Mouse (Mus musculus) lung, postnatal 10 days (tissue): ENCODE measurements at regions not wholly inside any gene's neighbourhood (a gene's known extent, or its start where the extent isn't known, plus 50 kb on each side); places are given as distances from the start of the nearest gene placed in this dataset.

ENCODE experiments used
- DNase-seq: peaks from one replicate; pipeline ENCODE4 v3.0.0; 2021

- no peak for DNase-seq
These were observed 336.8 kb upstream of the Map3k7 start for GRCm38 (mm10) chr4:31627053-31627452.

- DNase-seq, result no peak
These were observed 336.1 kb upstream of the Map3k7 start for GRCm38 (mm10) chr4:31627777-31628176.

- DNase-seq, result no peak
These were observed 325.3 kb upstream of the Map3k7 start for GRCm38 (mm10) chr4:31638564-31638963.

- DNase-seq, result peak; percentile 21
These were observed 321.7 kb upstream of the Map3k7 start for GRCm38 (mm10) chr4:31642161-31642560.

- DNase-seq, result peak; percentile 51
These were observed 321.2 kb upstream of the Map3k7 start for GRCm38 (mm10) chr4:31642593-31643290.

- DNase-seq, result no peak
These were observed 315.1 kb upstream of the Map3k7 start for GRCm38 (mm10) chr4:31648631-31649368.

- DNase-seq, result peak; percentile 28
These were observed 308.4 kb upstream of the Map3k7 start for GRCm38 (mm10) chr4:31655364-31656106.

GRCm38 (mm10) chr4:31656111-31656510 is 307.8 kb upstream of the Map3k7 start:
- DNase-seq, result no peak

GRCm38 (mm10) chr4:31658820-31659219 is 305.1 kb upstream of the Map3k7 start:
- no peak for DNase-seq

GRCm38 (mm10) chr4:31660896-31661295 is 303.0 kb upstream of the Map3k7 start:
- DNase-seq, result no peak

GRCm38 (mm10) chr4:31671530-31672170 is 292.2 kb upstream of the Map3k7 start:
- DNase-seq, result no peak

- no peak for DNase-seq
These were observed 291.6 kb upstream of the Map3k7 start for GRCm38 (mm10) chr4:31672171-31672841.

- no peak for DNase-seq
These were observed 291.1 kb upstream of the Map3k7 start for GRCm38 (mm10) chr4:31672842-31673171.

- no peak for DNase-seq
These were observed 284.8 kb upstream of the Map3k7 start for GRCm38 (mm10) chr4:31679007-31679590.

GRCm38 (mm10) chr4:31680958-31681357 is 282.9 kb upstream of the Map3k7 start:
- DNase-seq, result no peak

GRCm38 (mm10) chr4:31689083-31689482 is 274.8 kb upstream of the Map3k7 start:
- DNase-seq, result peak; percentile 6

- no peak for DNase-seq
These were observed 266.0 kb upstream of the Map3k7 start for GRCm38 (mm10) chr4:31697769-31698505.

GRCm38 (mm10) chr4:31698506-31698782 is 265.5 kb upstream of the Map3k7 start:
- DNase-seq, result no peak

GRCm38 (mm10) chr4:31699296-31699695 is 264.6 kb upstream of the Map3k7 start:
- DNase-seq, result no peak

- no peak for DNase-seq
These were observed 249.7 kb upstream of the Map3k7 start for GRCm38 (mm10) chr4:31714054-31714651.

GRCm38 (mm10) chr4:31723501-31723900 is 240.4 kb upstream of the Map3k7 start:
- no peak for DNase-seq
